Mouse (Mus musculus) cortical plate, adult 2 months (tissue): ENCODE measurements around the gene Hist2h3c2.

Experiments used
- CTCF ChIP-seq: fragments of 200-500 bp; IDR thresholded peaks from 2 replicates; pipeline ENCODE4 v1.5.1; 2011; ENCODE audit warnings: mild to moderate bottlenecking, control low read depth, low read length; ENCODE audit not compliant: insufficient read depth; ENCODE audit errors: extremely low read depth
- POLR2A ChIP-seq: fragments of 200-500 bp; IDR thresholded peaks from 2 replicates; pipeline ENCODE4 v1.6.1; 2011; ENCODE audit warnings: mild to moderate bottlenecking, low read length, control low read depth; ENCODE audit not compliant: insufficient read depth; ENCODE audit errors: extremely low read depth

DNA sequence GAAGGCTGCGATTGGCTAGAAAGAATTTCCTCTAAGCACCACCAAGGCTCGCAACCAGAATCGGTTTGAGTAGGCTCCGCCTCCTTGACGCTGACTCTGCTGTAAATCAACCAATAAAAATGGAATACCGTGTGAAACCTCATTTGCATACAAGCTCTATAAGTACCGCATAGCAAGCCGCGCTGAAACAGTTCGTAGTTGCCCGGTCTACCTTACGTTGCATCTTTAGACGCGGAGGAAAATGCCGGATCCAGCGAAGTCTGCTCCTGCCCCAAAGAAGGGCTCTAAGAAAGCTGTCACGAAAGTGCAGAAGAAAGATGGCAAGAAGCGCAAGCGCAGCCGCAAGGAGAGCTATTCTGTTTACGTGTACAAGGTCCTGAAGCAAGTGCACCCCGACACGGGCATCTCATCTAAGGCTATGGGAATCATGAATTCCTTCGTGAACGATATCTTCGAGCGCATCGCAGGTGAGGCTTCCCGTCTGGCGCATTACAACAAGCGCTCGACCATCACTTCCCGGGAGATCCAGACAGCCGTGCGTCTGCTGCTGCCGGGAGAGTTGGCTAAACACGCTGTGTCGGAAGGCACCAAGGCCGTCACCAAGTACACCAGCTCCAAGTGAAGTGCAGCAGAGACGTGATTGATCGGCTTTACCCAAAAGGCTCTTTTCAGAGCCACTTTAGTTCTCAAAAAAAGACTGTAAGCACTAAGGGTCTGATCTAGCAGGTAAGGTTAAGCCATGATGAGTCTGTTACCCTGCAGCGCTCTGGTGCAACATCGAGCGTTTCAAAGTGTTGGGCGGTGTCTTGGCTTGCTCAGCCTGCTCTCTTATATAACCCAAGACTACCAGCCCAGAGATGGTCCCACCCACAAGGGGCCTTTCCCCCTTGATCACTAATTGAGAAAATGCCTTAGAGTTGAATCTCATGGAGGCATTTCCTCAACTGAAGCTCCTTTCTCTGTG is 30.9 kb upstream of the Hist2h3c2 start, which contains the start of gene Hist2h2bb:
- TF ChIP-seq CTCF (no peak), POLR2A (peak; percentile 100)
